Mouse (Mus musculus) granulocyte monocyte progenitor cell, adult 5-6 weeks (primary cell): ENCODE data around the gene Col26a1. TPM values are rescaled to one million over a fixed set of nuclear protein-coding genes. Genes with fewer than 3 reads are reported as not detected.
A peak's percentile ranks its signal among the peaks of the same experiment; 100 is the strongest.

Experiments used
- ATAC-seq: replicated peaks from 2 replicates; pipeline ENCODE4 v1.8.0; 2016; ENCODE audit warnings: mild to moderate bottlenecking, moderate TSS enrichment, inconsistent platforms; ENCODE audit not compliant: poor library complexity, severe bottlenecking
- total RNA-seq, 2 experiments: library from RNA; stranded (forward) in 1 of 2; stranded (reverse) in 1 of 2; fragments of 200-712, 200-1000 nt in 1 of 2; fragments of >200 nt in 1 of 2; fragmentation: Nextera tagmentation in 1 of 2; gene quantifications; 2 replicates each; pipeline ENCODE4 v1.2.3; 2014 to 2017

Gene Col26a1
- total RNA-seq, 2 experiments from 2014 or later: not detected

- ATAC-seq: peak; percentile 35; the same call in 1 of the 2 replicates
These were observed 788 bp downstream of the Col26a1 start for GRCm38 (mm10) chr5:136882055-136882787.

- ATAC-seq: peak; percentile 82
These were observed 1.5 kb downstream of the Col26a1 start for GRCm38 (mm10) chr5:136881380-136882009.

- ATAC-seq: no peak
These were observed 2.9 kb downstream of the Col26a1 start for GRCm38 (mm10) chr5:136880101-136880500.

GRCm38 (mm10) chr5:136874271-136874670 lies 8.7 kb downstream of the Col26a1 start:
- no peak for ATAC-seq

- ATAC-seq: no peak
These were observed 10.6 kb downstream of the Col26a1 start for GRCm38 (mm10) chr5:136872417-136872816.

- no peak for ATAC-seq
These were observed 13.4 kb downstream of the Col26a1 start for GRCm38 (mm10) chr5:136869451-136870114.

- ATAC-seq: no peak
These were observed 15.3 kb downstream of the Col26a1 start for GRCm38 (mm10) chr5:136867706-136868105.

- ATAC-seq: peak; percentile 88
These were observed 18.9 kb downstream of the Col26a1 start for GRCm38 (mm10) chr5:136863961-136864674.

GRCm38 (mm10) chr5:136863276-136863675 lies 19.7 kb downstream of the Col26a1 start:
- ATAC-seq: no peak

GRCm38 (mm10) chr5:136862806-136863205 lies 20.2 kb downstream of the Col26a1 start:
- no peak for ATAC-seq

- ATAC-seq: no peak
These were observed 21.6 kb downstream of the Col26a1 start for GRCm38 (mm10) chr5:136861191-136861940.

GRCm38 (mm10) chr5:136850716-136851115 lies 32.3 kb downstream of the Col26a1 start:
- no peak for ATAC-seq

- ATAC-seq: no peak
These were observed 36.4 kb downstream of the Col26a1 start for GRCm38 (mm10) chr5:136846385-136847264.

GRCm38 (mm10) chr5:136843930-136844329 lies 39.1 kb downstream of the Col26a1 start:
- ATAC-seq: no peak

- peak; percentile 33; the same call in 1 of the 2 replicates for ATAC-seq
These were observed 43.0 kb downstream of the Col26a1 start for GRCm38 (mm10) chr5:136840036-136840435.

GRCm38 (mm10) chr5:136833053-136833452 lies 50.0 kb downstream of the Col26a1 start:
- no peak for ATAC-seq

- ATAC-seq: no peak
These were observed 52.9 kb downstream of the Col26a1 start for GRCm38 (mm10) chr5:136830156-136830555.

- ATAC-seq: no peak
These were observed 61.0 kb downstream of the Col26a1 start for GRCm38 (mm10) chr5:136821971-136822370.

- no peak for ATAC-seq
These were observed 62.1 kb downstream of the Col26a1 start for GRCm38 (mm10) chr5:136820911-136821310.
